Comparison of ENCODE assay signal across 18 mouse cellular contexts in genomic region chr8:113254076-113254475, GRCm38 (mm10).
DNase-seq lines count a peak whose midpoint lies in the region; ATAC-seq and TF ChIP-seq lines count a peak whose summit lies in the region.
"Had no signal": no experiment of that assay in that cellular context is flagged by ENCODE, and none has a peak within 500 bp of the region (broad histone marks: within the 10 kb centered on the region; RNA-seq: fewer than 3 reads in every experiment).

No protein-coding gene starts in this region.

- no peaks in the 10 kb centered on the region for H3K9me3 ChIP-seq in embryonic facial prominence, embryonic 14.5 days (ENCODE audit: control insufficient read depth, low read length)
- H3K9me3 ChIP-seq in embryonic facial prominence, embryonic 10.5 days: no peaks in the 10 kb centered on the region
- H3K9me3 ChIP-seq: embryonic facial prominence, embryonic 13.5 days; heart, embryonic 13.5 days; intestine, embryonic 15.5 days; stomach, embryonic 15.5 days had no signal

- no peak for TF ChIP-seq CTCF in C2C12 (IDR thresholded peaks at IDR 0.05; ENCODE audit: control insufficient read depth, insufficient read depth, insufficient read length)

- H3K4me3 ChIP-seq in embryonic facial prominence, embryonic 14.5 days (ENCODE audit: low read depth, low read length): no peak overlapping the region
- no peak overlapping the region for H3K4me3 ChIP-seq in embryonic facial prominence, embryonic 10.5 days
- H3K4me3 ChIP-seq in C2C12 (ENCODE audit: insufficient read depth, poor library complexity, severe bottlenecking): no peak overlapping the region
- H3K4me3 ChIP-seq: embryonic facial prominence, embryonic 13.5 days; heart, embryonic 13.5 days; intestine, embryonic 15.5 days; stomach, embryonic 15.5 days had no signal

- H3K79me3 ChIP-seq in C2C12 (ENCODE audit: low read depth): no peaks in the 10 kb centered on the region

- H3K36me3 ChIP-seq in embryonic facial prominence, embryonic 14.5 days (ENCODE audit: control insufficient read depth, insufficient read depth, low read length): no peaks in the 10 kb centered on the region
- no peaks in the 10 kb centered on the region for H3K36me3 ChIP-seq in embryonic facial prominence, embryonic 10.5 days (replicated peaks)
- no peaks in the 10 kb centered on the region for H3K36me3 ChIP-seq in C2C12 (ENCODE audit: control insufficient read depth, insufficient read depth)
- H3K36me3 ChIP-seq: embryonic facial prominence, embryonic 13.5 days; heart, embryonic 13.5 days; intestine, embryonic 15.5 days; stomach, embryonic 15.5 days had no signal

- peak; percentile 3 for DNase-seq in embryonic facial prominence, embryonic 14.5 days (ENCODE audit: low spot score)
- DNase-seq in embryonic facial prominence, embryonic 10.5 days (ENCODE audit: low spot score): no peak
- peak; percentile 42 to 46 for DNase-seq in adrenal gland, postnatal 36 days
- DNase-seq in left cerebral cortex, postnatal 36 days (ENCODE audit: low spot score in 2 of 2): peak; percentile 5 to 17
- no peak for DNase-seq in urinary bladder, postnatal 25 days (ENCODE audit: low spot score)
- DNase-seq in kidney, adult 9 months: no peak
- DNase-seq: cerebellum, postnatal 10 days; gastrocnemius, postnatal 36 days; kidney, postnatal 10 days; liver; lung, embryonic 14.5 days; thymus, postnatal 14 days had no signal

- H3ac ChIP-seq in C2C12 (ENCODE audit: control insufficient read depth, insufficient read length, low read depth): no peak overlapping the region

- no peak overlapping the region for H3K4me2 ChIP-seq in embryonic facial prominence, embryonic 14.5 days (ENCODE audit: low read depth, low read length)
- H3K4me2 ChIP-seq: embryonic facial prominence, embryonic 13.5 days; heart, embryonic 13.5 days; intestine, embryonic 15.5 days; lung, embryonic 14.5 days; stomach, embryonic 15.5 days had no signal

- H3K27ac ChIP-seq in embryonic facial prominence, embryonic 14.5 days (replicated peaks; ENCODE audit: low read depth, low read length): no peak overlapping the region
- H3K27ac ChIP-seq in embryonic facial prominence, embryonic 10.5 days (replicated peaks): no peak overlapping the region
- H3K27ac ChIP-seq: embryonic facial prominence, embryonic 13.5 days; heart, embryonic 13.5 days; intestine, embryonic 15.5 days; stomach, embryonic 15.5 days had no signal

- no peaks in the 10 kb centered on the region for H3K4me1 ChIP-seq in embryonic facial prominence, embryonic 14.5 days (ENCODE audit: control insufficient read depth, insufficient read depth, low read length)
- H3K4me1 ChIP-seq in embryonic facial prominence, embryonic 10.5 days: no peaks in the 10 kb centered on the region
- H3K4me1 ChIP-seq: embryonic facial prominence, embryonic 13.5 days; heart, embryonic 13.5 days; intestine, embryonic 15.5 days; stomach, embryonic 15.5 days had no signal

- no peak for ATAC-seq in embryonic facial prominence, embryonic 14.5 days (ENCODE audit: low read depth)
- no peak for ATAC-seq in inflammation-experienced regulatory T-cells, adult 6 months
- ATAC-seq: intestine, embryonic 15.5 days had no signal

- WGBS in embryonic facial prominence, embryonic 14.5 days: 82% methylated on average over 5 of the region's 5 CpGs
- WGBS in embryonic facial prominence, embryonic 10.5 days: 89% methylated on average over 5 of the region's 5 CpGs

- no peaks in the 10 kb centered on the region for H3K79me2 ChIP-seq in C2C12 (ENCODE audit: control insufficient read depth, insufficient read depth)

- intact Hi-C loops in left cerebral cortex, postnatal 36 days (cut with DNase I): no loop called here

- H3K9ac ChIP-seq in embryonic facial prominence, embryonic 14.5 days (ENCODE audit: low read depth, low read length): no peak overlapping the region
- H3K9ac ChIP-seq: embryonic facial prominence, embryonic 13.5 days; heart, embryonic 13.5 days; intestine, embryonic 15.5 days; lung, embryonic 14.5 days; stomach, embryonic 15.5 days had no signal

- no peaks in the 10 kb centered on the region for H3K27me3 ChIP-seq in embryonic facial prominence, embryonic 14.5 days (replicated peaks; ENCODE audit: control insufficient read depth, insufficient read depth, low read length)
- no peaks in the 10 kb centered on the region for H3K27me3 ChIP-seq in embryonic facial prominence, embryonic 10.5 days (replicated peaks; ENCODE audit: low read depth, poor library complexity, severe bottlenecking)
- H3K27me3 ChIP-seq in C2C12 (ENCODE audit: control insufficient read depth, insufficient read depth, insufficient read length): no peaks in the 10 kb centered on the region
- H3K27me3 ChIP-seq: embryonic facial prominence, embryonic 13.5 days; heart, embryonic 13.5 days; intestine, embryonic 15.5 days; stomach, embryonic 15.5 days had no signal

TF ChIP-seq in C2C12, 6 proteins besides CTCF, POLR2A, EP300 and RAD21:
- TF ChIP-seq MYOG (IDR thresholded peaks at IDR 0.05; ENCODE audit: control insufficient read depth, extremely low read depth, insufficient read length) (no peak), FOSL1 (IDR thresholded peaks at IDR 0.05; ENCODE audit: insufficient read depth, low read length, poor library complexity, severe bottlenecking) (peak; percentile 79), USF1 (IDR thresholded peaks at IDR 0.05; ENCODE audit: low read depth) (no peak), CEBPB (IDR thresholded peaks at IDR 0.05; ENCODE audit: low read depth) (no peak), MYOD1 (IDR thresholded peaks at IDR 0.05; ENCODE audit: control insufficient read depth, insufficient read length, low read depth) (peak; percentile 17)

Comparison
In these comparisons a context has a peak if more than half of its experiments do, and no peak if none do; other contexts are left out.
1. DNase-seq: peak in embryonic facial prominence, embryonic 14.5 days (single experiment), adrenal gland, postnatal 36 days (2 of 2) and left cerebral cortex, postnatal 36 days (2 of 2); none in embryonic facial prominence, embryonic 10.5 days (single experiment), urinary bladder, postnatal 25 days (single experiment) and kidney, adult 9 months (single experiment).